Mouse (Mus musculus): ENCODE measurements at regions not wholly inside any gene's neighbourhood (a gene's known extent, or its start where the extent isn't known, plus 50 kb on each side); places are given as distances from the start of the nearest gene placed in this dataset.

DNA sequence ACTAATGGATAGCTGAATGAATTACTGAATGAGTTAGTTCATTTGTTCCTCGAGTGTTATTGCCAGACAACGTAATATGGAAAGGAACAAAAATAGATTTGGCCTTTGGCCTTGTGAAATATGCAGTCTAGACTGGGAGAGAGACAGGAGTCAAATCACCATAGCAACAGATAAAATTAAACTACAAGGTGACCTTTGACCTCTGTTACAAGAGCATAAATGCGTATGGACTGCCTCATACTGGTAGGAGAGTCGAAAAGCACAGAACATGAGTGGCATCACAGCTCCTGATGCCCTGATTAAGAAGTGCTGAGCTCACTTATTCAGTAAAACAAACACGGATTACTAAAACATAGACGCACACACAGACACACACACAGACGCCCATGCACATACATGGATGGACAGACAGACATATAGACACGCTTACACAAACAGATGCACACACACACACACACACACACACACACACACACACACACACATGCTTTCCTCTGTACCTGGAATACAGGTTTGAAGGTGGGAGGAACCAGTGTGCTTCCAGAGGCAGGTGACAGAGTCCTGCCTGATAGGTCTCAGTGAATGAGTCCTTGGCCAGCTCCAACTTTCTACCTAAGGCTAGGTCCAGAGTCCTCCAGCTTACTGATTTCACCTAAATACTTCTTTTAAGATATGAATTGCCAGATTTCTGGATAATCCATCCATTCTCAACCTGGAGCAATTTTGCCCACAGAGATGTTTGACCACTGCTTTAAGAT is 72.1 kb upstream of the Myocd start:
- no peak overlapping the region for H3K4me3 ChIP-seq (ENCODE audit: low read depth, low read length)
- DNase-seq (ENCODE audit: low spot score) (peak; percentile 48), ATAC-seq (ENCODE audit: insufficient read depth, low read depth) (peak; percentile 41; the same call in 1 of the 2 replicates)
- no peak for TF ChIP-seq CTCF (IDR thresholded peaks at IDR 0.05; ENCODE audit: low read depth)
- TF ChIP-seq EP300 (IDR thresholded peaks at IDR 0.05; ENCODE audit: low read depth): no peak
- H3K4me2 ChIP-seq (ENCODE audit: low read depth, low read length): no peak overlapping the region
- no peaks in the 10 kb centered on the region for H3K9me3 ChIP-seq (replicated peaks; ENCODE audit: control insufficient read depth, low read length)
- no peak overlapping the region for H3K9ac ChIP-seq (replicated peaks; ENCODE audit: low read depth, low read length)
- WGBS: 58% methylated on average over 8 of the region's 8 CpGs
- no peaks in the 10 kb centered on the region for H3K36me3 ChIP-seq (replicated peaks; ENCODE audit: control insufficient read depth, insufficient read depth, low read length)
- H3K27ac ChIP-seq (ENCODE audit: low read depth): no peak overlapping the region
- H3K27me3 ChIP-seq (ENCODE audit: control insufficient read depth, insufficient read depth, low read length): no peaks in the 10 kb centered on the region
- H3K4me1 ChIP-seq (ENCODE audit: control insufficient read depth, insufficient read depth): peaks cover 28% of the 10 kb centered on the region; the same call in 1 of the 2 replicates

DNA sequence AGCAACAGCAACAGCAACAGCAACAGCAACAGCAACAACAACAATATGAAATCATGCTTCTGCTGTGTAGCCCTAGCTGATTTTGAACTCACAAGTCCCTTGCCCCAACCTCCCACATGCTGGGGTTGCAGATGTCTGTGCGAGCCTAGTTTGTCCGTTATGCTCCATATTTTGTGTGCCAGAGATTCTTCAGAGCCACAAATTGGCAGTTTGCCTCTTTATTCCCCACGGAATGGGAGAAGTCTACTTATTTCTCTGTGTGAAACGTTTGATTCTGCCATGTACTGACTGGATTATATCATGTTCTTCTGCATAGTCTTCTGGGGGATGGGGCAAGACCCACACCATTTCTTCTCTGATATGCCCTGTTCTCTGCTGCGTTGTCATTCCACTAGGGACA is 64.5 kb upstream of the Myocd start:
- H3K9ac ChIP-seq (replicated peaks; ENCODE audit: low read depth, low read length): no peak overlapping the region
- H3K4me2 ChIP-seq (ENCODE audit: low read depth, low read length): no peak overlapping the region
- H3K9me3 ChIP-seq (replicated peaks; ENCODE audit: control insufficient read depth, low read length): no peaks in the 10 kb centered on the region
- DNase-seq (ENCODE audit: low spot score) (no peak), ATAC-seq (ENCODE audit: insufficient read depth, low read depth) (no peak)
- WGBS: 55% methylated on average over 5 of the region's 5 CpGs
- H3K36me3 ChIP-seq (replicated peaks; ENCODE audit: control insufficient read depth, insufficient read depth, low read length): no peaks in the 10 kb centered on the region
- H3K4me3 ChIP-seq (ENCODE audit: low read depth, low read length): no peak overlapping the region
- no peaks in the 10 kb centered on the region for H3K27me3 ChIP-seq (ENCODE audit: control insufficient read depth, insufficient read depth, low read length)
- peaks cover 8% of the 10 kb centered on the region; the same call in 1 of the 2 replicates for H3K4me1 ChIP-seq (ENCODE audit: control insufficient read depth, insufficient read depth)
- H3K27ac ChIP-seq (ENCODE audit: low read depth): no peak overlapping the region
- TF ChIP-seq EP300 (IDR thresholded peaks at IDR 0.05; ENCODE audit: low read depth) (no peak), CTCF (IDR thresholded peaks at IDR 0.05; ENCODE audit: low read depth) (no peak)

DNA sequence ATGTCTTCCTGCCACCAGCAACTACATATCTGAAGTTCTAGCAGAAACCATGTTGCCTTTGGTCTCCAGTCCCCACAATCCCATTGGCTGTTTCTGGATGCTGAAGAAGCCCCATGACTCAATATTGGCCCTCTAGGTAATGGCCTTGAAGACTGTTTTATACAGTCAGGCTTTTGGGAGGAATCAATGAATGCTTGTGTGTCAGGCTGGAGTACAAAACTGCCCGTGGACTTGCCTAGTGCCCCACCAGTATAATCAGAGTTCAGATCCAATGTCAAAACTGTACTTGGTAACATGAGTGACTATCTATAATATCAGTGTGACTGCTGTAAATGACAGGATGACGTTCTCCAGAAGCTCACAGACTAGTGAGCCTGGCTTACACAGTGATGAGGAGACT is 63.3 kb upstream of the Myocd start:
- Histone ChIP-seq H3K27ac (ENCODE audit: low read depth) (no peak overlapping the region), H3K9ac (replicated peaks; ENCODE audit: low read depth, low read length) (no peak overlapping the region), H3K27me3 (ENCODE audit: control insufficient read depth, insufficient read depth, low read length) (no peaks in the 10 kb centered on the region), H3K36me3 (replicated peaks; ENCODE audit: control insufficient read depth, insufficient read depth, low read length) (no peaks in the 10 kb centered on the region), H3K4me1 (ENCODE audit: control insufficient read depth, insufficient read depth) (peaks cover 8% of the 10 kb centered on the region; the same call in 1 of the 2 replicates), H3K4me3 (ENCODE audit: low read depth, low read length) (no peak overlapping the region), H3K9me3 (replicated peaks; ENCODE audit: control insufficient read depth, low read length) (no peaks in the 10 kb centered on the region), H3K4me2 (ENCODE audit: low read depth, low read length) (no peak overlapping the region)
- WGBS: 47% methylated on average over 2 of the region's 2 CpGs
- TF ChIP-seq CTCF (IDR thresholded peaks at IDR 0.05; ENCODE audit: low read depth) (no peak), EP300 (IDR thresholded peaks at IDR 0.05; ENCODE audit: low read depth) (no peak)
- ATAC-seq (ENCODE audit: insufficient read depth, low read depth): no peak
- DNase-seq (ENCODE audit: low spot score): no peak

DNA sequence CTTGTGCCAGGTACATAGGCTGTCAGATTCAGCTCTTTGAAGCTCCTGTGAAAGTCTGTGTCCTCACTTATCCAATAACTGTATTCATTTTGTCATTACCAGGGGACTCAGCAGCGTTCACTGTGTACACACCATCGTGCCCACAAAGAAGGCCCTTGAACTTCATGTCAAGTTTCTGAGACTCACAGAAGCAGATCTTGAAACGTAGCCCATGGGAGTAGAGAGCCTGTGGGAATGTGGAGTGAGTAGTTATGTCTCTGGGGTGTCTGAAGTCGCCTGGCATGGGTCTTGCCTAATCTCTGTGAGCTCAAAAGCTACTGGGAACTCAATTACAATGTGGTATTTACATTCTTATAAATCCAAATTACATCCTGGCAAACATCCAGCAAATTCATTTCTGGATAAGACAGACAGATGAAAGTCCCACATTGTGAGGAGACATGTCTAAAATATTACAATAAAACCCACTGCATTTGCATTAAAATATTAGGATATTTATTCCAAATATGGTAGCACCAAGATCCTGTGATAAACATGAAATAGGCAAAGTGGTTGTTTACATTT is 53.2 kb upstream of the Myocd start:
- DNase-seq (ENCODE audit: low spot score): no peak
- Histone ChIP-seq H3K27me3 (ENCODE audit: control insufficient read depth, insufficient read depth, low read length) (no peaks in the 10 kb centered on the region), H3K9ac (replicated peaks; ENCODE audit: low read depth, low read length) (no peak overlapping the region), H3K4me1 (ENCODE audit: control insufficient read depth, insufficient read depth) (peaks cover 36% of the 10 kb centered on the region), H3K27ac (ENCODE audit: low read depth) (peak overlapping the region; percentile 63), H3K4me2 (ENCODE audit: low read depth, low read length) (no peak overlapping the region), H3K9me3 (replicated peaks; ENCODE audit: control insufficient read depth, low read length) (no peaks in the 10 kb centered on the region), H3K36me3 (replicated peaks; ENCODE audit: control insufficient read depth, insufficient read depth, low read length) (no peaks in the 10 kb centered on the region; the same call in 1 of the 2 replicates), H3K4me3 (ENCODE audit: low read depth, low read length) (no peak overlapping the region)
- WGBS: 35% methylated on average over 4 of the region's 4 CpGs
- TF ChIP-seq EP300 (IDR thresholded peaks at IDR 0.05; ENCODE audit: low read depth) (no peak), CTCF (IDR thresholded peaks at IDR 0.05; ENCODE audit: low read depth) (no peak)
- no peak for ATAC-seq (ENCODE audit: insufficient read depth, low read depth)
